Mouse (Mus musculus) heart, embryonic 16.5 days (tissue): ENCODE measurements at regions not wholly inside any gene's neighbourhood (a gene's known extent, or its start where the extent isn't known, plus 50 kb on each side); places are given as distances from the start of the nearest gene placed in this dataset.

Experiments used
- ATAC-seq: fragments of 200-750 bp; cut with Nextera tagmentation; replicated peaks from 2 replicates; pipeline ENCODE4 v1.8.0; 2017; ENCODE audit warnings: moderate number of reproducible peaks; ENCODE audit not compliant: insufficient read depth, low FRiP score; ENCODE audit errors: extremely low read depth
- H3K27ac ChIP-seq: fragments of 300-500 bp; sonication (generic); 2 replicates; pipeline ENCODE4 v1.5.1; 2014; ENCODE audit warnings: mild to moderate bottlenecking, low read length, control low read depth, moderate library complexity
- H3K27me3 ChIP-seq: fragments of 300-500 bp; sonication (generic); 2 replicates; pipeline ENCODE4 v1.6.1; 2014; ENCODE audit warnings: low read length, mixed read lengths; ENCODE audit not compliant: control insufficient read depth, insufficient read depth
- H3K36me3 ChIP-seq: fragments of 300-500 bp; sonication (generic); 2 replicates; pipeline ENCODE4 v1.6.1; 2014; ENCODE audit not compliant: control insufficient read depth, insufficient read depth
- H3K4me1 ChIP-seq: fragments of 300-500 bp; sonication (generic); 2 replicates; pipeline ENCODE4 v1.6.1; 2014; ENCODE audit warnings: low read length, mixed read lengths; ENCODE audit not compliant: control insufficient read depth, insufficient read depth
- H3K4me2 ChIP-seq: fragments of 300-500 bp; sonication (generic); 2 replicates; pipeline ENCODE4 v1.6.1; 2014; ENCODE audit warnings: low read depth, mild to moderate bottlenecking, control low read depth, low read length
- H3K4me3 ChIP-seq: fragments of 300-500 bp; sonication (generic); 2 replicates; pipeline ENCODE4 v1.5.1; 2014; ENCODE audit warnings: mild to moderate bottlenecking, control low read depth, low read length
- H3K9ac ChIP-seq: fragments of 300-500 bp; sonication (generic); 2 replicates; pipeline ENCODE4 v1.6.1; 2014; ENCODE audit warnings: low read length, control low read depth
- H3K9me3 ChIP-seq: fragments of 300-500 bp; sonication (generic); replicated peaks from 2 replicates; pipeline ENCODE4 v1.6.1; 2016; ENCODE audit warnings: low read length; ENCODE audit not compliant: control insufficient read depth
- WGBS: fragments of 180-500 bp; shearing (Covaris S2); extraction: QIAGEN DNeasy Blood & Tissue Kit; methylation state at CpG from one replicate; pipeline ENCODE4 v1.1.7; 2014; 5-methylcytosine and 5-hydroxymethylcytosine counted together

DNA sequence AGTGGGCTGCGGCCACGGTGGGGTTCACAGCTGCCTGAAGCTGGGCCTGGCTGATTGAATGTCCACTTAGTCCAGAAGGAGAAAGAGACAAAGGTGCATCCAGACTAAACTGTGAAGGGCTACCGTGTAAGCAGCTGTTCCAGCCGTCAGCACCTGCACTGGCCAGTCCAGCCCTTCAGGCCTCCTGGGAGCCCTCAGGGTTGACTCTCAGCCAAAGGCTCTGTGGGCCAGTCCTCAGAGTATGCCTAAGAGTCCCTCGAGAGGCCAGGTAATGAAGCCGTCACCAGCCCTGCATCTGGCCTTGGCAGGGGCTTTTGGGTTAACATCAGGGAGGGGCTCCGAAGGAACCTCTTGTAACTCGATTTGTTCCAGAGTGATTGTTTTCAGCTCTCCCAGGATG is 187.4 kb downstream of the Gpd2 start:
- Histone ChIP-seq H3K27me3 (no peaks in the 10 kb centered on the region), H3K4me3 (no peak overlapping the region), H3K9me3 (no peaks in the 10 kb centered on the region), H3K36me3 (no peaks in the 10 kb centered on the region), H3K27ac (no peak overlapping the region), H3K4me1 (no peaks in the 10 kb centered on the region), H3K4me2 (no peak overlapping the region), H3K9ac (no peak overlapping the region)
- 75% methylated on average over 8 of the region's 8 CpGs for WGBS
- ATAC-seq, result no peak

- H3K27me3 ChIP-seq, result no peaks in the 10 kb centered on the region
- no peak overlapping the region for H3K27ac ChIP-seq
- H3K9ac ChIP-seq, result no peak overlapping the region
- H3K4me2 ChIP-seq, result no peak overlapping the region
- H3K36me3 ChIP-seq, result no peaks in the 10 kb centered on the region
- ATAC-seq, result no peak
- H3K9me3 ChIP-seq, result no peaks in the 10 kb centered on the region
- 78% methylated on average over 5 of the region's 5 CpGs for whole genome bisulfite sequencing
- no peaks in the 10 kb centered on the region for H3K4me1 ChIP-seq
- no peak overlapping the region for H3K4me3 ChIP-seq
Measured at GRCm38 (mm10) chr2:57425439-57425838, 188.0 kb downstream of the Gpd2 start.

DNA sequence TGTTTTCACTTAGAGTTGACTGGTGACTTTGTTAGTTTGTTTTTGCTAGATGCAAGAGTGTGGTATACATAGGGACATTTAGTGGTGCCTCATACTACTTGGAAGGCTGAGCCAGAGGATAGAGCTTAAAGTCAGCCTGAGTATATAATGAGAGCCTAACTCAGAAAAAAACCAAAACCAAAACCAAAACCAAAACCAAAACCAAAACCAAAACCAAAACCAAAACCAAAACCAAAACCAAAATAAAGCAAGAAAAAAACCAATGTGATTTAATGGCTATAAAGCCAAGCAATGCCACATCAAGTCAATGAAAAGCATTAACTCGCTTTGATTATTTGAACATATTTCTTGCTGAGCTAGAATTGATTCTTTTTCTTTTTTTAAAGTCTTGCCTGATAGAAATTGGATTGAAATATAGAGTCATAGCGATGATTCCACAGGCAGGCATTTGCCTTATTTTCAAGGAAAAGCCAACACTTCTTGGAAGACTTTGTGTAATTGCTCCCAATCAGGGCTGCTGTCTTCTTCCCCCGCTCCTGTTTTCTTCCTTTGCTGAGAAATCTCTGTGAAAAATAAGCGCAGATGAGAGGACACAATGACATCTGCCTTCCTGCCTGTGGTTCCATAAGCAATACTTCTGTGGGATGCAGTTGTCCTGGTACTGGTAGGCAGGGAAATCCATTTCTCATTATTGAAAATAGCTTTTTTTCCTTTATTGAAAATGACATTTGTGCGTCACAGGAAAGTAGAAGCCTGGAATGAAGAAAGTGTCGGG is 213.7 kb downstream of the Gpd2 start:
- WGBS, result 82% methylated on average over 6 of the region's 6 CpGs

DNA sequence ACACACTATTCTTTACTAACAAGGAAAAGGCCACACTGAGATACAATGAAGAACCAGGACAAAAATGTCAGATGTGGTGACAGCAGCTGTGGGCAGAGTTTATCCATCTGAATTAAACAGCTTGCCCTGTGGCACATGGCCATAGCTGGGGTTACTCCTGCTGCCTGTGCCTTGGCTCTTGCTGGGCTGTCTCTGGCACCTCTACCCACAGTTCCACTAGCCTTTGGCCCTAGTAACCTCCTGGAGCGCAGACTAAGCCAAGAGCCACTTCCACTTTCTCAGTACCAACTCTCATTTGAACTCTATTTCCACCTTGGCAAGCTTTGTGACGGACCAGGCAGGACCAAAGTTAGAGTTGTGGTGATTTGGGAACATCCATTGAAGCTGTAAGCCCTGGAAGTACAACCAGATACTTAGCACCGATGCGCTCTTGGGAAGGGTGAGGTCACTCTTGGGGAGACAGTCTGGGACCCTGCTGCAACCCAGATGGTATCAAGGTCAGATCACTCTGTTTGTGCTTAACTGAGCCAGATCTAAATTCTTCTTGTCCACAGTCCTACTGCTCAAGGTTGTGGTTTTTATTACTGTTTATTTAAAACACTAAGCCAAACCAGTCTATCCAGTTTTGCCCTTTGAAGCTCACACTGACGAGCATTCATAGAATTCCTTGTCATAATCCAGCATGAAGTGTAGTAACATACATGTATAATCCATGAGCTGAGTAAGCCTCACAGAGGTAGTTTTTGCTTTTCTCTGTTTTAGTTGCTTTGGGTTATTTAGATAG is 216.7 kb downstream of the Gpd2 start:
- ATAC-seq, result no peak
- H3K9ac ChIP-seq, result no peak overlapping the region
- WGBS, result 78% methylated on average over 5 of the region's 5 CpGs
- H3K4me3 ChIP-seq, result no peak overlapping the region
- no peaks in the 10 kb centered on the region for H3K36me3 ChIP-seq
- no peak overlapping the region for H3K27ac ChIP-seq
- no peak overlapping the region for H3K4me2 ChIP-seq
- no peaks in the 10 kb centered on the region for H3K4me1 ChIP-seq
- no peaks in the 10 kb centered on the region for H3K27me3 ChIP-seq
- H3K9me3 ChIP-seq, result no peaks in the 10 kb centered on the region

More for the DNA sequence above, 213.7 kb downstream of the Gpd2 start:
- H3K4me1 ChIP-seq, result no peaks in the 10 kb centered on the region
- no peaks in the 10 kb centered on the region for H3K27me3 ChIP-seq
- no peak overlapping the region for H3K27ac ChIP-seq
- no peak overlapping the region for H3K4me3 ChIP-seq
- no peaks in the 10 kb centered on the region for H3K9me3 ChIP-seq
- no peak overlapping the region for H3K4me2 ChIP-seq
- no peak for ATAC-seq
- no peaks in the 10 kb centered on the region for H3K36me3 ChIP-seq
- no peak overlapping the region for H3K9ac ChIP-seq

- H3K4me1 ChIP-seq, result no peaks in the 10 kb centered on the region
- no peak overlapping the region for H3K4me2 ChIP-seq
- 79% methylated on average over 2 of the region's 2 CpGs for WGBS
- H3K36me3 ChIP-seq, result no peaks in the 10 kb centered on the region
- ATAC-seq, result no peak
- no peak overlapping the region for H3K27ac ChIP-seq
- H3K9me3 ChIP-seq, result no peaks in the 10 kb centered on the region
- H3K9ac ChIP-seq, result no peak overlapping the region
- H3K27me3 ChIP-seq, result no peaks in the 10 kb centered on the region
- H3K4me3 ChIP-seq, result no peak overlapping the region
Measured at GRCm38 (mm10) chr2:57459901-57460300, 222.5 kb downstream of the Gpd2 start.

GRCm38 (mm10) chr2:57473873-57474272 is 236.4 kb downstream of the Gpd2 start:
- no peaks in the 10 kb centered on the region for H3K9me3 ChIP-seq
- H3K36me3 ChIP-seq, result no peaks in the 10 kb centered on the region
- no peaks in the 10 kb centered on the region for H3K4me1 ChIP-seq
- no peak overlapping the region for H3K4me2 ChIP-seq
- H3K27me3 ChIP-seq, result no peaks in the 10 kb centered on the region
- no peak overlapping the region for H3K9ac ChIP-seq
- no peak overlapping the region for H3K27ac ChIP-seq
- H3K4me3 ChIP-seq, result no peak overlapping the region
- ATAC-seq, result no peak
- WGBS, result 50% methylated on average over 3 of the region's 3 CpGs

- ATAC-seq, result no peak
- Histone ChIP-seq H3K9ac (no peak overlapping the region), H3K36me3 (no peaks in the 10 kb centered on the region), H3K9me3 (no peaks in the 10 kb centered on the region), H3K4me1 (no peaks in the 10 kb centered on the region), H3K4me2 (no peak overlapping the region), H3K27me3 (no peaks in the 10 kb centered on the region), H3K27ac (no peak overlapping the region), H3K4me3 (no peak overlapping the region)
- WGBS, result 62% methylated on average over 4 of the region's 4 CpGs
Measured at GRCm38 (mm10) chr2:57492116-57492515, 254.7 kb downstream of the Gpd2 start.

- Histone ChIP-seq H3K9ac (no peak overlapping the region), H3K4me1 (no peaks in the 10 kb centered on the region), H3K4me2 (no peak overlapping the region), H3K27ac (no peak overlapping the region), H3K9me3 (no peaks in the 10 kb centered on the region), H3K36me3 (no peaks in the 10 kb centered on the region), H3K27me3 (no peaks in the 10 kb centered on the region), H3K4me3 (no peak overlapping the region)
- 70% methylated on average over 6 of the region's 6 CpGs for WGBS
- ATAC-seq, result no peak
Measured at GRCm38 (mm10) chr2:57492914-57493621, 255.6 kb downstream of the Gpd2 start.
